Mouse (Mus musculus) mammary gland, adult 2 months (tissue): ENCODE data around the gene Smgc. TPM values are rescaled to one million over a fixed set of nuclear protein-coding genes. Genes with fewer than 3 reads are reported as not detected.

Experiments
- polyA plus RNA-seq: library from polyadenylated mRNA; depleted of rRNA; stranded (reverse); fragments of >200 nt; gene quantifications from 2 replicates; pipeline ENCODE4 v1.2.3, GENCODE M21; 2012; ENCODE audit warnings: low replicate concordance; rRNA removed

The Smgc gene
- polyA plus RNA-seq = not detected in 2 replicates

GRCm38 (mm10) chr15:91837965-91838364, at the start of gene Smgc:
Gene Smgc, plus strand, starts transcription at chr15:91838265.

Other genes starting within 250 kb of the Smgc start
- gene Lrrk2, start 165.1 kb upstream of the Smgc start, polyA plus RNA-seq = 3.5 and 3.8 TPM in 2 replicates
- gene Cntn1, start 212.9 kb downstream of the Smgc start, polyA plus RNA-seq = 1.6 and 2.6 TPM in 2 replicates